Mouse (Mus musculus) midbrain, postnatal 0 days (tissue): Measurements from ENCODE around the gene Adgrg5. TPM values are rescaled to one million over a fixed set of nuclear protein-coding genes. Genes with fewer than 3 reads are reported as not detected.
A peak's percentile ranks its signal among the peaks of the same experiment; 100 is the strongest.

Experiments
- ATAC-seq: fragments of 200-750 bp; cut with Nextera tagmentation; 2 replicates; pipeline ENCODE4 v1.8.0; 2017; ENCODE audit warnings: moderate number of reproducible peaks, mild to moderate bottlenecking, moderate TSS enrichment, moderate library complexity; ENCODE audit not compliant: low FRiP score
- DNase-seq: peaks from one replicate; pipeline ENCODE4 v3.0.0-alpha.2; 2015; ENCODE audit warnings: low spot score
- H3K27ac ChIP-seq: fragments of 300-500 bp; sonication (generic); 2 replicates; pipeline ENCODE4 v1.5.1; 2014; ENCODE audit warnings: low read depth, mild to moderate bottlenecking, low read length, mixed read lengths
- H3K27me3 ChIP-seq: fragments of 300-500 bp; sonication (generic); 2 replicates; pipeline ENCODE4 v1.6.1; 2014; ENCODE audit warnings: low read length, control low read depth, mixed read lengths; ENCODE audit not compliant: insufficient read depth
- H3K36me3 ChIP-seq: fragments of 300-500 bp; sonication (generic); 2 replicates; pipeline ENCODE4 v1.6.1; 2014; ENCODE audit warnings: low read length, control low read depth, mixed read lengths; ENCODE audit not compliant: insufficient read depth
- H3K4me1 ChIP-seq: fragments of 300-500 bp; sonication (generic); 2 replicates; pipeline ENCODE4 v1.6.1; 2014; ENCODE audit warnings: mild to moderate bottlenecking, control low read depth, antibody characterized with exemption, low read length, mixed read lengths; ENCODE audit not compliant: insufficient read depth
- H3K4me2 ChIP-seq: fragments of 300-500 bp; sonication (generic); 2 replicates; pipeline ENCODE4 v1.6.1; 2014; ENCODE audit warnings: low read depth, mild to moderate bottlenecking, low read length, mixed read lengths; ENCODE audit not compliant: poor library complexity, severe bottlenecking
- H3K4me3 ChIP-seq: fragments of 300-500 bp; sonication (generic); 2 replicates; pipeline ENCODE4 v1.5.1; 2014; ENCODE audit warnings: low read depth, mild to moderate bottlenecking, low read length, moderate library complexity
- H3K9ac ChIP-seq: fragments of 300-500 bp; sonication (generic); replicated peaks from 2 replicates; pipeline ENCODE4 v1.6.1; 2014; ENCODE audit warnings: mild to moderate bottlenecking, low read length, moderate library complexity, mixed read lengths; ENCODE audit not compliant: poor library complexity, severe bottlenecking
- H3K9me3 ChIP-seq: fragments of 300-500 bp; sonication (generic); 2 replicates; pipeline ENCODE4 v1.6.1; 2016; ENCODE audit warnings: low read length, control low read depth
- CTCF ChIP-seq: IDR thresholded peaks from 2 replicates; pipeline ENCODE4 v1.5.1; 2016; ENCODE audit warnings: antibody characterized with exemption, mild to moderate bottlenecking
- WGBS: fragments of 180-500 bp; shearing (Covaris S2); extraction: QIAGEN DNeasy Blood & Tissue Kit; methylation state at CpG from one replicate; pipeline ENCODE4 v1.1.7; 2014; 5-methylcytosine and 5-hydroxymethylcytosine counted together
- polyA plus RNA-seq: library from polyadenylated mRNA; unstranded; fragments of >200 nt; fragmentation: Nextera tagmentation; extraction: Ambion mirVana; gene quantifications from 2 replicates; pipeline ENCODE4 v1.2.1, GENCODE M21; 2015
- total RNA-seq: library from RNA; depleted of rRNA; stranded (reverse); fragments of >200 nt; gene quantifications from 2 replicates; pipeline ENCODE4 v1.2.3, GENCODE M21; 2014

Adgrg5 gene
- total and polyA plus RNA-seq, 2 experiments from 2014 or later, result 0.17 TPM; not detected in 1

DNA sequence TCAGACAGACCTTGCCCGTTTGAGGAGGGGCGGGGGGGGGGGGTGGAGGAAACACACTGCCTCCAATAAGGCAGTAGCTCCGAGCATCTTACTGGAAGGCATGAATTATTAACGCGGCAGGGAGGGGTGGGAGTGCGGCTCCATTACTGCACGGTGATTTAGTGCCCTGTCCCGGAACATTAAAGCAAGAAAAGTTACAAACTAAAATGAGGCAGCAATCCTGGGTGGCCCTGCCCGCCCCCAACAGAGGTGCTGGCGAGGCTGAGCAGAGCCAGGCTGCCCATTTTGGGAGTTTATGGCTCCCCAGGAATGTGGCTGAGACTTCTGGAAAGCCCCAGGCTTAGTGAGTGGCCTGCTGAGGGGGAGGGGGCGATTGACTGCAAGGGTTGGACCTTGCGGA lies 19.8 kb upstream of the Adgrg5 start:
- H3K4me2 ChIP-seq, result no peak overlapping the region
- no peaks in the 10 kb centered on the region for H3K36me3 ChIP-seq
- no peak for ATAC-seq
- H3K27me3 ChIP-seq, result no peaks in the 10 kb centered on the region
- H3K4me3 ChIP-seq, result no peak overlapping the region
- no peak overlapping the region for H3K27ac ChIP-seq
- no peak overlapping the region for H3K9ac ChIP-seq
- 66% methylated on average over 12 of the region's 12 CpGs for WGBS
- no peaks in the 10 kb centered on the region for H3K9me3 ChIP-seq
- H3K4me1 ChIP-seq, result 0 out of 2 replicates have a peak, but pooled peaks cover 4% of the 10 kb centered on the region
- no peak for DNase-seq
- no peak for TF ChIP-seq CTCF

DNA sequence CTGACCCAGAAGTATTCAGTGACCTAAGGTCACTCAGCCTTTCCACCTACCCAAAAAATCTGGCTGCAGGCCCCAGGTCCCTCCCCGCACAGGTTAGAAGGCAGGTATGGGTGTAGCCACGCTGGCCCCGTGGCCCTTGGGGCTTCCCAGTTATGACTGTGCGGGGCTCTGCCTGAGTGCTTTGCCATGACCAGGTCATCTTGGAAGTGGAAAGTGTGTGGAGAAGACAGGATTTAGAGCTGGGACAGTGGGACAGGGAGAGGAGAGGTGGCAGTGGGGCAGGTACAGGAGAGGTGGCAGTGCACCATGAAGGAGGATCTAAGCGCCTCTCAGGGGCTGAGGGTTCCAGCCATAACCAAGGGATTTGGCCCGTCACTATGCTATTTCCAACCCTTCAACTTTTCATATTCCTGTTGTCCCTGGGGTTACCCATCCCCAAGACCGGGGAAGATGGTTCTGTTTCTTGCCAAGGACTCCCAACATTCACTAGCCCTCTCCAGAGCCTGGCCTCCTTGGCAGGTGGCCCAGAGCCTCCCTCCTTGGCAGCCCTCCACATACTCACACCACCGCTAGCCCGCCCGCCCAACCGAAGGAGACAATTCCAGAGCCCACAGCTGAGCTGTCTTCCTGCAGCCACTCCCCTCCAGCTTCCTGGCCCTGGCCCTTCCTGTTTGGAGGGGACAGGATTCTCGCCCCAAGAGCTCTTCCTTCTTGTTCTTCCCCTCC lies 18.9 kb upstream of the Adgrg5 start:
- no peaks in the 10 kb centered on the region for H3K36me3 ChIP-seq
- no peaks in the 10 kb centered on the region for H3K4me1 ChIP-seq
- H3K4me3 ChIP-seq, result no peak overlapping the region
- H3K27me3 ChIP-seq, result no peaks in the 10 kb centered on the region
- H3K9me3 ChIP-seq, result no peaks in the 10 kb centered on the region
- TF ChIP-seq CTCF, result no peak
- H3K27ac ChIP-seq, result no peak overlapping the region
- peak; percentile 79 for DNase-seq
- ATAC-seq, result no peak
- no peak overlapping the region for H3K9ac ChIP-seq
- no peak overlapping the region for H3K4me2 ChIP-seq
- WGBS, result 71% methylated on average over 12 of the region's 12 CpGs

DNA sequence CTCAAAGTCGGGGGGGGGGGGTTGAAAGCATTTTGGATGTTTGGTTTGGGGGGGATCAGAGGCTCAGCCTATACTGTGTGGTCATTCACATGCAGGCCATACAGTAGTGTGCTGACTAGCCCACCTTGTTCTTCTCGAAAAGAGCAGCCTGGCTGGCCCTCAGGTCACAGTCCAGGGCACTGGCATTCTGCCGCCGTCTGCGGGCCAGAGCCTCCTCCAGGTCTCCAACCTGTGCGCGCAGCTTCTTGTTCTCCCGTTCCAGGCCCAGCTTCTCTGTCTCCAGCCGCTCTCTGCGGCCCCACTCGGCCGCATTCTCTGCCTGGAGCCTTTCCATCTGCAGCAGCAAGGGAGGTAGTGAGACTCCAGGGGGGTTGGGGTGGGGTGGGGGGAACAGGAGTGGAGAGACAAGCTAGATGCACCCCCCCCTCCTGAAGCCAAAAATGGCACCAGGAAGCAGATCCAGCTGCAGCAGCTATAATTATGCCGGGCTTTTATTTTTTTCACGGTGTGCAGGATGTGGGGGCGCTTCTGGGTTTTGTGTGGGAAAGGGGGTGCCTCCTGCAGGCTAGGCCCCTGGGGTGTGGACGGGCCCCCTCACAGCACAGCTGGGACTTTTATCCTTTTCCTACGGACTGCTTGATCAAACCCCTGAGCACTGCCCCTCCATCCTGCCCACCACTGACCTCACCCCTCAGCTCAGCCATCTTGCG lies 15.7 kb upstream of the Adgrg5 start:
- H3K4me2 ChIP-seq, result no peak overlapping the region
- H3K27me3 ChIP-seq, result peaks cover 4% of the 10 kb centered on the region
- no peak overlapping the region for H3K4me3 ChIP-seq
- H3K9me3 ChIP-seq, result no peaks in the 10 kb centered on the region
- H3K9ac ChIP-seq, result no peak overlapping the region
- ATAC-seq, result no peak
- WGBS, result 85% methylated on average over 18 of the region's 18 CpGs
- no peak overlapping the region for H3K27ac ChIP-seq
- no peak for TF ChIP-seq CTCF
- DNase-seq, result no peak
- H3K4me1 ChIP-seq, result no peaks in the 10 kb centered on the region
- H3K36me3 ChIP-seq, result no peaks in the 10 kb centered on the region

DNA sequence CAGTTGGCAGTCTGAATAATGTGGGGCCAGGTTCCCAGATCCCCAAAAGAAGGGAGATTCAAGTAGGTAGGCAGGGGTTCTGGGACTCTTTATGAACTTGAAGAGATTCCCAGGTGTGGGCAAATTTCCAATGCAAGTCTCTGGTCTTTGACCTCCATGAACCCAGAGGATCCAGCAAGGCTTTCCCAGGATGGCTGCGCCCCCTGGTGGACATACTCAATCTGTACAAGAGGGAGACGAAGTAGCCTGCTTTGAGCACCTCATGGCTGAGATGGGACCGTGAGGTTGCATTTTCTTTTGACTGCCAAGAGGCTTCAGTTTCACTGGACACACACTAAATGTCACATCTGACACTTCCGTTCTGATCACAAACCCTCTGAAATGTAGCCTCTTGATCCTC lies 14.6 kb upstream of the Adgrg5 start:
- Histone ChIP-seq H3K4me1 (no peaks in the 10 kb centered on the region), H3K27ac (no peak overlapping the region), H3K9me3 (no peaks in the 10 kb centered on the region), H3K36me3 (no peaks in the 10 kb centered on the region), H3K4me2 (no peak overlapping the region), H3K27me3 (peaks cover 14% of the 10 kb centered on the region), H3K4me3 (no peak overlapping the region), H3K9ac (no peak overlapping the region)
- DNase-seq, result peak; percentile 87
- WGBS, result 17% methylated on average over 4 of the region's 4 CpGs
- no peak for ATAC-seq
- TF ChIP-seq CTCF, result peak; percentile 87

DNA sequence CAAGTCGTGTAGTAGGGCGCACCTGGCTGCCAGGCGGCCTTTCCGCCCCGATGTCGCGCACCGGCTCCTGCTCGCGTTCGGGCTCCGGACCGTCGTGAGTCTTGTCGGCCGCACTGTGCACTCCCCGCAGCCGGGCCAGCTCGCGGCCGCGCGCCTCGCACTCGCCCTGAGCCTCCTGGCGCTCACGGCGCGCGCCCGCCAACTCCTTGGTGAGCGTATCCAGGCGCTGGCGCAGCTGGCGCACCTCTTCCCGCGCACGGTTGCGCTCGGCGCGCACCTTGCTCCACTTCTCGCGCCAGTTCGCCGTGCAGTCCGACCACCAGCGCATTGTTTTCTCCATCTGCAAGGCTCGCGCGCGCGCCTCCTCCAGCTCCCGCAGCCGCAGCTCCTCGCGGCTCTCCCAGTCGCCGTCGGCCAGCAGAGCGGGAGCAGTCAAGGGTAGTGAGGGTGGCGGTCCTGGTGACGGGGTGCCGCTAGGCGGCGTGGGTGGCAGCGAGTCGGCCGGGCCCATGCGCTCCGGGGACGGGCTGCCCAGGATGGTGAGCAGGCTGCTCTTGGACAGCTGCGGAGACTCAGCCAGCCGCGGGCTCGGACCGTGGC lies 10.3 kb upstream of the Adgrg5 start:
- WGBS, result 7% methylated on average over 74 of the region's 77 CpGs
- Histone ChIP-seq H3K9me3 (no peaks in the 10 kb centered on the region), H3K9ac (peak overlapping the region; percentile 48), H3K27ac (no peak overlapping the region), H3K36me3 (no peaks in the 10 kb centered on the region), H3K4me3 (peak overlapping the region; percentile 47), H3K27me3 (peaks cover 37% of the 10 kb centered on the region), H3K4me2 (peak overlapping the region; percentile 81), H3K4me1 (peaks cover 8% of the 10 kb centered on the region)
- DNase-seq (peak; percentile 45), ATAC-seq (peak; percentile 67)
- peak; percentile 69 for TF ChIP-seq CTCF

DNA sequence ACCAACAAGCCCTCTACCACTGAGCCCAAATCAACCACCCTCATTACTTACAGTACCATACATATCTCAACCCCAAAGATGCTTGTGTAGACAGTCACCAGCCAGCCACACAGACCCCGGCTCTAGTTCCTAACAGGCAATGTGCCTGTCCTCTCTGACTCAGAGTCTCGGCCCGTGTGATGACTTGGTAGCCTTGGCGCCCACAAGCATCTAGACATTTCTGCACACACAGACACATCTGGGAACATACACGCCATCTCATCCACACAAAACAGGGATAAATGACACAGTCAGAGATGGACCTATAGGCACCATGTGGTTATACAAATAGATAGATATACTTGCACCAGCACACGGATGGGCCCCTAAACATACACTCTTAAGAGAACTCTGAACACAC lies 9.2 kb upstream of the Adgrg5 start:
- Histone ChIP-seq H3K36me3 (no peaks in the 10 kb centered on the region), H3K27me3 (peaks cover 40% of the 10 kb centered on the region), H3K4me3 (no peak overlapping the region), H3K9me3 (no peaks in the 10 kb centered on the region), H3K27ac (no peak overlapping the region), H3K4me2 (no peak overlapping the region), H3K4me1 (peaks cover 8% of the 10 kb centered on the region), H3K9ac (no peak overlapping the region)
- TF ChIP-seq CTCF, result no peak
- ATAC-seq (no peak), DNase-seq (no peak)
- 91% methylated on average over 6 of the region's 6 CpGs for WGBS
